Mouse (Mus musculus) CH12.LX (cell line): ENCODE data around the gene Xpc. TPM values are rescaled to one million over a fixed set of nuclear protein-coding genes. Genes with fewer than 3 reads are reported as not detected.

ENCODE experiments used
- DNase-seq: peaks from one replicate; pipeline ENCODE4 v3.0.0-alpha.2; 2013; ENCODE audit errors: extremely low read depth
- H3K27ac ChIP-seq: 2 replicates; pipeline ENCODE4 v1.5.1; 2012; ENCODE audit warnings: low read depth, mild to moderate bottlenecking, control low read depth, moderate library complexity; ENCODE audit not compliant: insufficient read depth
- H3K27me3 ChIP-seq: replicated peaks from 2 replicates; pipeline ENCODE3; 2012; ENCODE audit warnings: inconsistent platforms
- H3K36me3 ChIP-seq, 2 experiments: replicated peaks in 1 of 2; 2 replicates each; pipeline versions ENCODE3 to v1.6.1; 2012; ENCODE audit warnings: inconsistent platforms in 1 of 2, low read length in 1 of 2, mild to moderate bottlenecking in 1 of 2, mixed read lengths in 1 of 2, moderate library complexity in 1 of 2; ENCODE audit not compliant: control insufficient read depth in 1 of 2, insufficient read depth in 1 of 2
- H3K4me1 ChIP-seq, 2 experiments: 2 replicates each; pipeline ENCODE4 v1.6.1; 2012; ENCODE audit warnings: inconsistent platforms in 1 of 2, moderate library complexity in 1 of 2; ENCODE audit not compliant: insufficient read depth in 2 of 2, control insufficient read depth in 1 of 2
- H3K4me2 ChIP-seq: 2 replicates; pipeline ENCODE4 v1.6.1; 2012; ENCODE audit warnings: low read depth, mild to moderate bottlenecking, control low read depth; ENCODE audit not compliant: poor library complexity, insufficient read depth, severe bottlenecking
- H3K4me3 ChIP-seq, 3 experiments: fragments of 150-350 bp in 1 of 3; sonication (generic) in 1 of 3; replicated peaks in 1 of 3; 2 replicates each; pipeline versions ENCODE3 to v1.5.1; 2011 to 2012; ENCODE audit warnings: low read depth in 2 of 3, low read length in 2 of 3, mild to moderate bottlenecking in 2 of 3, moderate library complexity in 2 of 3, control low read depth in 1 of 3, improper control_type of control experiment in 1 of 3, inconsistent platforms in 1 of 3, mixed read lengths in 1 of 3; ENCODE audit not compliant: poor library complexity in 1 of 3
- H3K79me2 ChIP-seq: replicated peaks from 2 replicates; pipeline ENCODE4 v1.6.1; 2012; ENCODE audit warnings: mild to moderate bottlenecking, moderate library complexity; ENCODE audit not compliant: control insufficient read depth, poor library complexity, insufficient read depth, severe bottlenecking; ENCODE audit errors: extremely low read depth
- H3K9ac ChIP-seq: 2 replicates; pipeline ENCODE4 v1.6.1; 2012; ENCODE audit warnings: low read depth, mild to moderate bottlenecking, control low read depth, moderate library complexity; ENCODE audit not compliant: insufficient read depth
- H3K9me3 ChIP-seq: replicated peaks from 2 replicates; pipeline ENCODE3; 2012; ENCODE audit warnings: low read length, inconsistent platforms, mixed read lengths
- BHLHE40 ChIP-seq: IDR thresholded peaks from 2 replicates; pipeline ENCODE4 v1.6.1; 2011; ENCODE audit warnings: mild to moderate bottlenecking, low read depth, low read length, improper control_type of control experiment
- CHD1 ChIP-seq: IDR thresholded peaks from 2 replicates; pipeline ENCODE4 v1.6.1; 2012; ENCODE audit warnings: low read depth, low read length, improper control_type of control experiment, inconsistent platforms
- CHD2 ChIP-seq: IDR thresholded peaks from 2 replicates; pipeline ENCODE4 v1.6.1; 2011; ENCODE audit warnings: low read length, improper control_type of control experiment
- E2F4 ChIP-seq: IDR thresholded peaks from 2 replicates; pipeline ENCODE4 v1.6.1; 2011; ENCODE audit warnings: low read depth, low read length, improper control_type of control experiment; ENCODE audit not compliant: insufficient replicate concordance
- ELF1 ChIP-seq: IDR thresholded peaks from 2 replicates; pipeline ENCODE4 v1.6.1; 2014; ENCODE audit warnings: low read depth, mild to moderate bottlenecking, inconsistent platforms, low read length, improper control_type of control experiment
- EP300 ChIP-seq: IDR thresholded peaks from 2 replicates; pipeline ENCODE4 v1.6.1; 2011; ENCODE audit warnings: low read length, improper control_type of control experiment
- ETS1 ChIP-seq: conservative IDR thresholded peaks from 2 replicates; pipeline ENCODE4 v1.6.1; 2012; ENCODE audit warnings: low read depth, mild to moderate bottlenecking, inconsistent platforms, low read length, improper control_type of control experiment, moderate library complexity
- GABPA ChIP-seq: IDR thresholded peaks from 2 replicates; pipeline ENCODE4 v1.6.1; 2012; ENCODE audit warnings: low read depth, low read length, improper control_type of control experiment, inconsistent platforms; ENCODE audit not compliant: insufficient replicate concordance
- HCFC1 ChIP-seq: IDR thresholded peaks from 2 replicates; pipeline ENCODE4 v1.6.1; 2012; ENCODE audit warnings: low read depth, mild to moderate bottlenecking, inconsistent platforms, low read length, improper control_type of control experiment
- JUND ChIP-seq: conservative IDR thresholded peaks from 2 replicates; pipeline ENCODE4 v1.6.1; 2011; ENCODE audit warnings: low read depth, low read length, improper control_type of control experiment
- KAT2A ChIP-seq: IDR thresholded peaks from 2 replicates; pipeline ENCODE4 v1.6.1; 2012; ENCODE audit warnings: low read length, improper control_type of control experiment, inconsistent platforms; ENCODE audit not compliant: insufficient replicate concordance
- MAFK ChIP-seq: IDR thresholded peaks from 2 replicates; pipeline ENCODE4 v1.6.1; 2011; ENCODE audit warnings: low read length, improper control_type of control experiment; ENCODE audit not compliant: insufficient replicate concordance
- MAX ChIP-seq: IDR thresholded peaks from 2 replicates; pipeline ENCODE4 v1.6.1; 2011; ENCODE audit warnings: low read length, improper control_type of control experiment
- NELFE ChIP-seq: IDR thresholded peaks from 2 replicates; pipeline ENCODE4 v1.6.1; 2011; ENCODE audit warnings: low read depth, low read length, improper control_type of control experiment
- NRF1 ChIP-seq: IDR thresholded peaks from 2 replicates; pipeline ENCODE4 v1.6.1; 2014; ENCODE audit warnings: low read depth, mild to moderate bottlenecking, inconsistent platforms, low read length, improper control_type of control experiment, moderate library complexity
- POLR2A ChIP-seq: IDR thresholded peaks from 2 replicates; pipeline ENCODE4 v1.6.1; 2011; ENCODE audit warnings: low read depth, mild to moderate bottlenecking, improper control_type of control experiment, low read length
- RAD21 ChIP-seq: IDR thresholded peaks from 2 replicates; pipeline ENCODE4 v1.6.1; 2011; ENCODE audit warnings: low read depth, mild to moderate bottlenecking, low read length, improper control_type of control experiment, moderate library complexity
- SIN3A ChIP-seq: IDR thresholded peaks from 2 replicates; pipeline ENCODE4 v1.6.1; 2012; ENCODE audit warnings: low read length, improper control_type of control experiment, inconsistent platforms
- TBP ChIP-seq: conservative IDR thresholded peaks from 2 replicates; pipeline ENCODE4 v1.6.1; 2011; ENCODE audit warnings: low read depth, low read length, improper control_type of control experiment
- TCF12 ChIP-seq: IDR thresholded peaks from 2 replicates; pipeline ENCODE4 v1.6.1; 2014; ENCODE audit warnings: low read depth, mild to moderate bottlenecking, inconsistent platforms, low read length, improper control_type of control experiment
- UBTF ChIP-seq: IDR thresholded peaks from 2 replicates; pipeline ENCODE4 v1.6.1; 2012; ENCODE audit warnings: low read depth, mild to moderate bottlenecking, inconsistent platforms, low read length, improper control_type of control experiment, moderate library complexity
- USF1 ChIP-seq: IDR thresholded peaks from 2 replicates; pipeline ENCODE4 v1.6.1; 2014; ENCODE audit warnings: low read depth, mild to moderate bottlenecking, inconsistent platforms, low read length, improper control_type of control experiment
- USF2 ChIP-seq: conservative IDR thresholded peaks from 2 replicates; pipeline ENCODE4 v1.6.1; 2011; ENCODE audit warnings: low read depth, low read length, improper control_type of control experiment
- ZNF384 ChIP-seq: IDR thresholded peaks from 2 replicates; pipeline ENCODE4 v1.6.1; 2012; ENCODE audit warnings: low read depth, low read length, improper control_type of control experiment, inconsistent platforms
- dilution Hi-C: fragments of 300-500 bp; cut with MboI; formaldehyde crosslinking; loops from 2 replicates; pipeline ENCODE4 v1.14.3; 2020; ENCODE audit warnings: low sequenced_read_pairs; ENCODE audit not compliant: extremely low pct_unique_long_range_greater_than_20kb, extremely low pct_ligation_motif_present
- in situ Hi-C: fragments of 300-500 bp; cut with MboI; formaldehyde crosslinking; loops from 3 replicates; pipeline ENCODE4 v1.14.3; 2019; ENCODE audit warnings: low sequenced_read_pairs, low pct_ligation_motif_present, low pct_unique_long_range_greater_than_20kb, mixed read lengths
- polyA plus RNA-seq: library from polyadenylated mRNA; unstranded; fragments of >175 nt; gene quantifications from 2 replicates; pipeline ENCODE4 v1.2.1, GENCODE M21; 2012; ENCODE audit warnings: low read depth; ENCODE audit not compliant: insufficient read length
- total RNA-seq, 2 experiments: library from RNA; depleted of rRNA; stranded (reverse); fragments of 300-350 nt in 1 of 2; fragments of >200 nt in 1 of 2; gene quantifications; 2 replicates each; pipeline ENCODE4 v1.2.3; 2012 to 2014

Gene Xpc
- total and polyA plus RNA-seq, 3 experiments, result 7.8 to 11.7 (median 8.2) TPM

DNA sequence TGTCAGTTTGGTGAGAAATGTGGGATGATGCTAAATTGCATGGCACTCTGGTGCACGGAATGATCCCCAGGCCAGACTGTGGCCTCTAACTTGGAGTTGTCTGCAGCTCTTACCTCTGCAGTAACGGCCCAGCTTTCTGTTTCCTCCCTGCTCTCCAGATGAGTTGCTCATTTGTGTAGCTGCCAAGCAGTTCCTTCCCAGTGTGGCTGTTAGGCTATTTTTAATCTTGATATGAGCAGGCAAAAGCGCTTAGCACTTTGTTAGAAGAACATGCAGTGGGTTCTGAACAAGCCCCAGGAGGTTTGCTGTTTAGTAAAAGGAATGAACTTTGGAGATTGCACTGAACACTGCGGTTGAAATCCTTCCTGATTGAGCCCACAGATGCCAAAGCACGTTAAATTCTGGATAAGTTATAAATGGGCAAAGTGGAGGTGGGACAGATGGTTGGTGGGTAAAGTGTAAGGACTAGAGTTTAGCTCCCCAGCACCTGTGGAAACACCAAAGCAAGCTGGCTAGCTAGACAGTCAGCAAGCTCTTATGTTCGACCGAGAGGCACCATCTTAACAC lies 2.8 kb upstream of the Xpc start:
- no peak overlapping the region for H3K27ac ChIP-seq
- H3K79me2 ChIP-seq, result peaks cover 13% of the 10 kb centered on the region
- H3K9ac ChIP-seq, result no peak overlapping the region
- H3K36me3 ChIP-seq, result peaks cover 51 to 63% of the 10 kb centered on the region in 2 experiments
- H3K9me3 ChIP-seq, result no peaks in the 10 kb centered on the region
- no peak overlapping the region for H3K4me3 ChIP-seq
- TF ChIP-seq TBP (no peak), TCF12 (no peak), JUND (no peak)
- dilution Hi-C loops (no loop called here), in situ Hi-C loops (loop anchor here (5.0 kb wide), 1 partner anchor 229 kb away; no protein-coding TSS in a partner anchor)
- H3K4me1 ChIP-seq, result peaks cover 0 to 25% of the 10 kb centered on the region in 2 experiments; a peak in 2 of 4 replicates
- no peak overlapping the region for H3K4me2 ChIP-seq
- DNase-seq, result no peak
- no peaks in the 10 kb centered on the region for H3K27me3 ChIP-seq

DNA sequence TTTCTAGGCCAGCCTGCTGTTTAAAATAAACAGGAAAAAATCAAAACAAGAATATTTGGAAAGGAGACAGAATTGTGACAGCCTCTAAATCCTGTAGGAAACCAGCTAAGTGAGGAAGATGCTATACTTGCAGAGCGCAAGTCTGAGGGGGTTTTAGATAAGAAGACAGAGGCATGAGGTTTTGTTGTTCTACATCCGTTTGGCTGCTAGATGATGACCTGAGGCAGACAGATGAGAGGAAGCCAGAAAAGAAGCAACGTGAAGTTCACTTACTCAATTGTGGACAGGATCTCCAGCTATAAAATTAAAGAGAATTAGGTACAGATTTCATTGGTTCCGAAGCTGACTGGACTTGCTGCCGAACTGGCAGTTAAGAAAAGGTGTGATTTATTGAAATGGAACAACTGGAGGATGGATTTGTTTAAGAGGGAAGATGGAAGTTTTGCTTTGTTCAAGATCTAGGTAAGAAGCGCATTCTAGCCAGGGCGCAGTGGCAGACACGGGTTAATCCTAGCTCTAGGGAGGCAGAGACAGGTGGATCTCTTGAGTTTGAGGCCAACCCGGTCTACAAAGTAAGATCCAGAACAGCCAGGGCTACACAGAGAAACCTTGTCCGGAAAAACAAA lies 838 bp downstream of the Xpc start:
- in situ Hi-C loops, result loop anchor here (5.0 kb wide), 1 partner anchor 232 kb away; no protein-coding TSS in a partner anchor
- TF ChIP-seq ZNF384 (no peak), BHLHE40 (no peak), NRF1 (no peak), E2F4 (no peak), NELFE (no peak), GABPA (no peak), ELF1 (no peak), POLR2A (no peak), TCF12 (no peak), RAD21 (no peak)
- TF ChIP-seq, all 38 proteins: peak for 0
- Histone ChIP-seq H3K4me2 (peak overlapping the region; percentile 62), H3K27me3 (no peaks in the 10 kb centered on the region), H3K36me3 (peaks cover 19 to 40% of the 10 kb centered on the region in 2 experiments), H3K27ac (no peak overlapping the region), H3K4me1 (peaks cover 0 to 25% of the 10 kb centered on the region in 2 experiments; a peak in 2 of 4 replicates), H3K9ac (peak overlapping the region; percentile 48), H3K9me3 (no peaks in the 10 kb centered on the region), H3K4me3 (peak overlapping the region; percentile 76 to 88 (median 76)), H3K79me2 (peaks cover 13% of the 10 kb centered on the region)
- dilution Hi-C loops, result no loop called here
- no peak for DNase-seq

DNA sequence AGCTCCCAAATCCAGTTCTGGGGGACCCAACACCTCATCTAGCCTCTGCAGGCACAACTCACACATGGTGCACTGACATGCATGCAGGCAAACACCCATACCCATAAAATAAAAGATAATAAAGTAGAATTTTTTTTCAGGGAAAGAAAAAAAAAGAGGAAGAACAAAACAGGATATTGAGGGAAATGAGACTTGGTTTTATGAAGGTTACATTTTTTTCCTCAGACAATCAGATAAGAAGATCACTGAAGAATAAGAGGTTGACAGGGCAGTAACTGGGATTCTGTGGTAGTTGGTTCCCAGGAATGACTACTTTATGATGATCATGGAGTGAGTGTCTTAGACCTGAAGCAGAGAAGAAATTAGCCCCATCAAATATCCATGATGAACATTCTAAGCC lies 1.6 kb downstream of the Xpc start:
- Histone ChIP-seq H3K4me1 (peaks cover 0 to 25% of the 10 kb centered on the region in 2 experiments; a peak in 2 of 4 replicates), H3K79me2 (peaks cover 13% of the 10 kb centered on the region), H3K4me3 (no peak overlapping the region), H3K36me3 (peaks cover 13 to 36% of the 10 kb centered on the region in 2 experiments), H3K9me3 (no peaks in the 10 kb centered on the region), H3K27ac (no peak overlapping the region), H3K4me2 (no peak overlapping the region), H3K27me3 (no peaks in the 10 kb centered on the region), H3K9ac (no peak overlapping the region)
- DNase-seq, result no peak
- in situ Hi-C loops (no loop called here), dilution Hi-C loops (no loop called here)
- TF ChIP-seq RAD21 (no peak), UBTF (no peak), KAT2A (no peak), USF1 (no peak), EP300 (no peak), BHLHE40 (no peak), CHD2 (no peak), USF2 (no peak), ZNF384 (no peak), HCFC1 (no peak), ETS1 (no peak), ELF1 (no peak), CHD1 (no peak), JUND (no peak), MAX (no peak), NRF1 (no peak), MAFK (no peak), SIN3A (no peak)
